Mouse (Mus musculus) testis, postnatal 10 days (tissue): ENCODE results near the gene Cabp2.
"Not testable (repeated sequence)": the region's sequence is repeated elsewhere in the genome, so short reads cannot be mapped to it uniquely, and the experiment has no call there.

Experiments
- DNase-seq: peaks from one replicate; pipeline ENCODE4 v3.0.0; 2021; ENCODE audit warnings: low spot score

The Cabp2 gene

DNA sequence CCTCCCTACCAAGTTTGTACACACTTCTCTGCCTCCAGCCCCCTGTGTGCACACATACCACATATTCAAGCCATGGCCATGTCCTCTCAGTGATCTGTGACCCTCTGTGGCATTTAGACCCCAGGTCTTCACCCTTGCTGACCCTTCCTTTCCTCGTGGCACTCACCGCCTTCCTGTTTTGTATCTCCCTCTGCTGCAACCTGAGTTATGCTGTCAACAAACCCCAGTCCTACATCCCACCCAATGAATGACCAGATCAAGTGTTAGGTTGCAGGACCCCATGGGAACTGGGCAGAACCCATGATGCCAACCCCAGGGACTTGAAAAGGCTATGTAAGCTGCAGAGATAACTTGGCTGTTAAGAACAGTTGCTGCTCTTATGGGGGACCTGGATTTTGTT, 20.7 kb downstream of the Cabp2 start:
- no peak for DNase-seq

GRCm38 (mm10) chr19:4102626-4103025, 21.2 kb downstream of the Cabp2 start:
- no peak for DNase-seq

DNA sequence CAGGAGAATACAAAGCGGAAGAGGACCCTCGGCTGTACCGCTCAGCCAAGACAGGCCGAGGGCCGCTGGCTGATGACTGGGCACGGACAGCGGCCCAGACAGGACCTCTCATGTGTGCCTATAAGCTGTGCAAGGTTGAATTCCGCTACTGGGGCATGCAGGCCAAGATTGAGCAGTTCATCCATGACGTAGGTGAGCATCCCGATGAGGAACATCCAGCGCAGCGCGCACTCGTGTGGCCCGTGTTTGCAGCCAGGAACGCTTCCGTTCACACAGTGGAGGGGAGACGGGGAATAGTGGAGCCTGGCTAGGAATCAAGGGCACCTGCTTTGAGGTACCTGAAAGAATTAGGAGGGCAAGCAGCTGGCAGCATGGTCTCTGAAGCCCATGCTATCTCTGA, 21.9 kb downstream of the Cabp2 start:
- DNase-seq, result no peak

DNA sequence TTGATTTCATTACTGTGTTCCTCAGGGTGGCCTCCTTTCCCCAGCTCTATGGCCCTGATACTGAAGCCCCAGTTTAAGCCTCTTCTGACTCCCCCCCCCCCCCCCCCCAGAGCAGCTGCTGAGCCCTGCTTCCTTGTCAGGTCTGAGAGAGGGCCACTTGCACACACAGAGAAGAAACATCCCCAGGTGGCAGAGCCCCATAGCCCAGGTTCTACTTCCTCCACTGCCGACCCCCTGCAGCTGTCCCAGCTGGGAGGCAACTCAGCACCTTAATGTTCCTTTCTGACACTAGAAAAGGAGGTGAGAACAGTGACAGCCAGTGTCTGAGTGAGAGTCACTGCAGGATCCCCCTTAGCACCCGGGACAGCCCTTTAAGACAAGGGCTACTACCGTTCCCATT, 22.4 kb downstream of the Cabp2 start:
- DNase-seq, result no peak

GRCm38 (mm10) chr19:4104675-4105194, 23.4 kb downstream of the Cabp2 start:
- peak; percentile 41 for DNase-seq

- DNase-seq, result no peak
Measured at GRCm38 (mm10) chr19:4106654-4107053, 25.3 kb downstream of the Cabp2 start.

DNA sequence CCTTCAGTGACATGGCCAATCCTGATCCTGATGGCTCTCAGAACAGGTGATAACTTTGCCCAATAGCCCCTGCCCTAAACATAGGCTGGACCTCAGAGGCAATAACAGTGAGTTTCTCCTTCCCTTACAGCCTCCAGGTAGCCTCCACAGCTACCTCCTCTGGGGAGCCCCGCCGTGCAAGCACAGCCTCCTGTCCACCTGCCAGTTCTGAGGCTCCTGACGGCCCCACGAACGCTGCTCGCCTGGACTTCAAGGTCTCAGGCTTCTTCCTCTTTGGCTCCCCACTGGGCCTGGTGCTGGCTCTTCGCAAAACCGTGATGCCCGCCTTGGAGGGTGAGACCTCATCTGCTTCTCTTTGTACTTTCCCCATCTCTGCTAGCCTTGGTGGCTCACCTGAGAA, 27.2 kb downstream of the Cabp2 start:
- no peak for DNase-seq

- DNase-seq, result peak; percentile 46
Measured at GRCm38 (mm10) chr19:4112063-4112960, 30.9 kb downstream of the Cabp2 start.

DNA sequence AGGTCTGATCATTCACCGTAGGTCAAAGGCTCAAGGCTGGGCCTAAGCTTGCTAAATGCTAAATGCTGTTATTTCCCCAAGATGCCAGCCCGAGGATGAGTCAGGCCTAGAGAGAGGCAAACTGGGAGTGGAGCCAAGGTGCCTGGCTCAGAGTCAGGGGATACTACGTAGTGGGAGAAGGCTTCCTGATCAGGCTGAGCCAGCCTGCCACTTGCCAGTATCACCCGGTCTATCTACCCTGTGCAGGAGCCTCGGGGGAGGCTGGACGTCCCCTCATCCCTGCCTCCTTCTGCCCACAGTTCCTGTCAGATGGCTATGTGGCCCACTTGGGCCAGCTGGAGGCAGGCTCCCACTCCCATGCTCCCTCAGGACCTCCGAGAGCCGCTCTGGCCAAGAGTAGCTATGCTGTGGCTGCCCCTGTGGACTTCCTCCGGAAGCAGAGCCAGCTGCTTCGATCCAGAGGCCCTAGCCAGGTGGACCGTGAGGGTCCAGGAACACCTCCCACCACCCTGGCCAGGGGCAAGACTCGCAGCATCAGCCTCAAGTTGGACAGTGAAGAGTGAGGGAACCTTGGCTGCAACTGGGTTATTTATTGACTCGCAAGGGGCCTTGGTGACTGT, 31.9 kb downstream of the Cabp2 start:
- peak; percentile 90 for DNase-seq

- DNase-seq, result peak; percentile 43
Measured at GRCm38 (mm10) chr19:4113806-4114230, 32.4 kb downstream of the Cabp2 start.

GRCm38 (mm10) chr19:4114551-4114950, 33.2 kb downstream of the Cabp2 start:
- peak; percentile 44 for DNase-seq

DNA sequence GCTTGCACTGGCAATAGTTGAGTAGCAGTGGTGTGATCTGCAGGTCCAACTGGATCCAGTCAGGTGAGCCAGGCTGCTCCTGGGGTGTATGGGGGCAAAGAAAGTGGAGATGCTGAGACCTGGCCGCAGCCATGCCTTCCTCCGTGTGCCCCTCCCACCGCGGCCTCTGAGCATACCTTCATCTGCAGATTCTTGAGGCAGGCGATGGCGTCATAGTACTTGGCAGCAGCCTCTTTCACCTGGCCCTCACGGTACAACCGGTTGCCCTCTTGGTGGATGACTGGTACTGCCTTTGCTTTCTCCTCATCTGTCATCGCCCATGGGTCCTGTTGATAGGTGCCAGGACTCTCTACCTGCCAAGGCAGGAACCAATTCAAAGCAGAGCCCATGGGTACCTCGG, 33.8 kb downstream of the Cabp2 start:
- peak; percentile 45 for DNase-seq

GRCm38 (mm10) chr19:4115816-4116215, 34.4 kb downstream of the Cabp2 start:
- DNase-seq, result no peak

DNA sequence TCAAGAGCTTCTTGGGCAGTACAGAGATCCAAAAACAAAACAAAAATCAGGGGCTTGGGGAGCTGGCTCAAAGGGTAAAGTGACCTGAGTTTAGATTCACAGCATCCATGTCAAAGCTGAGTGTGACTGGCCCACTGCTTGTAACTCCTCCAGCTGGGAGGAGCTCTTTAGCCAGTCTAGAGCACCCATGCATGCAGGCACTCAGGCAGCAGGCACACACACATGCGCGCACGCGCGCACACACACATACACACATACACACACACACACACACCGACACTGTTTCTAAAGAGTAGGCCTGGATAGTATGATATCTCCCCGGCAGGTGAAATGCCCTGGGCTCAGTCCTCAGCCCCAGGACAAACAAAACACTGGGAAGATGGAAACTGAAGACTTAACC, 35.6 kb downstream of the Cabp2 start:
- no peak for DNase-seq

GRCm38 (mm10) chr19:4118350-4118749, 37.0 kb downstream of the Cabp2 start:
- no peak for DNase-seq

DNA sequence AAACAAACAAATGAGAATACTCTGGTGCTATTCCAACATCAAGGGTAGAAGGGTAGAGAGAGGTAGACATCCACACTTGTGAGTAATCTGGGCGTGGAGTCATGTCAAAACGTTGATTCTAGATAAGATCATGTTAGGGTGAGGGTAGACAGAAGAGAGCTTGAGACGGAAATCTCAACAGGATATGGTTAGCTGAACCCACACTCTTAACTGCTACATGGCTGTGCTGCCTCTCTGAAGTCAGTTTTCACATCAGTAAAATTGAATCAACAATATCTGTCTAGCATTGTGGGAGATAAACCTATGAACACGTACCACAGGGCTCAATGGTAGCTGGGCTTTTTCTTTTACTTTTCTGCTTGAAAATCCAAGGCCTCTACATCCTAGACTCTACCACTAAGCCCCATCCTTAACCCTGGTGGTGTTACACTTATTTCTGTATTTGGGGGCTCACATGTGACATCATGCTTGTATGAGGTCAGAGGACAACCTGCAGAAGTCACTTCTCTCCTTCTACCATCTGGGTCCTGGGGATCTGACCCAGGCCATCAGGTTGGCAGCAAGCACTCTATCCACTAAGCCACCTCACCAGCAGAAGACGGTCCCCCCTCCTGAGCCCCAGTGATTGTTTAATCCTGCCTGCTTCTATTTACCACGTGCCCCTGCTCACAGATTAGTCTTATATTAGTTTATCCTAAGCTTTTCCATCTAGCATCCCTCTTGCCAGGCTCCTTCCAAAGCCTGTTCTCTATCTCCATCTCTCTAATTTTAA, 38.5 kb downstream of the Cabp2 start:
- no peak for DNase-seq

- DNase-seq, result no peak
Measured at GRCm38 (mm10) chr19:4120496-4120895, 39.1 kb downstream of the Cabp2 start.

DNA sequence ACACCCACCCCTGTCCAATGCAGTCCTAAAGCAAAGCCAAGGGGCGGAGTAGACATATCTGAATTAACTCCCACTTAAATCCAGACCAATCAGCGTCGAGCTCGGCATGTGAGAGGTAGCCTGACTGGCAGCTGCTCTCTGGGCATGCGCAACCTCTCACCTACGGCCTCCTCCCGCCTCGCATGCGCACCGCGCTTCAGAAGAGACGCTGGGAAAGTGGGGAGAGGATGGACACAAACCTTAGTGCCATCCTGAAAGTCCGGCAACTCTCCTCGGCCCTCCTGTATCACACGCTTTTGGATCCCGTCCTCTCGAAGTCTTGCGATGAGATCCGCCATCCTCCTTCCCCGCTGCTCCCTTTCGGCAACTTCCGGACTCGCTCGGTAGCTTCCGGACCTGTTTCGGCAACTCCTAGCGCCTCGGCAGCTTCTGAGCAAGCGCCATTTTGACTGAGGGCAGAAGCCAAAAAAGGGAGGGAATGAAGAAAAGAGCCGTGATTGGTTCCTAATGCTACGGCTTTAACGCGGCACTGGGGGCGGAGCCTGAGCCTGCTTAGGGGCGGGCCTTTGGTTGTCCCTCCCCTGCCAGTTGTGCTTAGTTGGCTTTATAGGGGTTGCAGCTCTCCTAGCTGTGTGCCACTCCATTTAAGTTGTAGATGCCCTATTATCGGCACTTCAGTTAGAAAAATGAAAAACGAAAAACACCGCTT, 39.9 kb downstream of the Cabp2 start:
- peak; percentile 99 for DNase-seq

DNA sequence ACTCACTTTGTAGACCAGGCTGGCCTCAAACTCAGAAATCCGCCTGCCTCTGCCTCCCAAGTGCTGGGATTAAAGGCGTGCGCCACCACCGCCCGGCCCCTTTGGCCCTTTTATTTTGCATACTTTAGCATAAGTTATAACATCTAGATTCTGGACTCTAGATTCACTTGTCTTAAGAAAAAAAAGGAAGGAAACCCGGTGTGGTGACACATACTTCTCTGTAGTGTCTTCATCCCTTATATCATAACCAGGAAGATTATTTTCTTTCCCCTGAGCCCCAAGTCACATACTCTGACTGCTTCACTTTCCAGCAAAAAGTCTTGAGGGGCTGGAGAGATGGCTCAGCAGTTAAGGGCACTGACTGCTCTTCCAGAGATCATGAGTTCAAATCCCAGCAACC, 40.5 kb downstream of the Cabp2 start:
- not testable (repeated sequence) for DNase-seq

- no peak for DNase-seq
Measured at GRCm38 (mm10) chr19:4122411-4123370, 41.3 kb downstream of the Cabp2 start.

- no peak for DNase-seq
Measured at GRCm38 (mm10) chr19:4124432-4124831, 43.1 kb downstream of the Cabp2 start.
